ENCODE assay signal across 8 mouse cellular contexts in the genomic region with DNA sequence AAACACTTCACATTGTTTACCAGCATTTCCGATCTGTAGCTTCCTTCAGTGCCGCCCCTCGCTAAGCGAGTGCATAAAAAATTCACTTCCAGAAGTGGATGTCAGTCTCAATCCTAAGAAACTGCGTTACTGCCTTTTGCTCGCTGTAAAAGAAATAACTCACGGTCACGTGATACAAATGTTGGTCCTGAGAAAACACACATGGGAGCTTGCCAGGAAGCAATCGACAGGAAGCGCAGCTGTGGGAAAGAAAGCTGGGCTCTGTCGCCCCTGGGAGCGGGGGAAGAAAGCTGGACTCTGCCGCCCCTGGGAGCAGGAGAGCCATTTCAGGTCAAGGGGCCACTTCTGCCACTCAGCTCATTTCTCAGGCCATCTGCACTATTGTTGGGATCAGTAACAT. TPM values are rescaled to one million over a fixed set of nuclear protein-coding genes. Genes with fewer than 3 reads are reported as not detected.
A peak's percentile ranks its signal among the peaks of the same experiment; 100 is the strongest.
DNase-seq lines count a peak whose midpoint lies in the region; ATAC-seq and TF ChIP-seq lines count a peak whose summit lies in the region.

No protein-coding gene starts in this region.

- peaks cover 16% of the 10 kb centered on the region for H3K27me3 ChIP-seq in forebrain, embryonic 12.5 days
- H3K27me3 ChIP-seq in forebrain, embryonic 11.5 days (ENCODE audit: control insufficient read depth, insufficient read depth, low read length), result peaks cover 4% of the 10 kb centered on the region; the same call in 1 of the 2 replicates
- no peaks in the 10 kb centered on the region; the same call in 1 of the 2 replicates for H3K27me3 ChIP-seq in forebrain, embryonic 15.5 days
- H3K27me3 ChIP-seq in hindbrain, embryonic 10.5 days (ENCODE audit: insufficient read depth, poor library complexity, severe bottlenecking), result peaks cover 14% of the 10 kb centered on the region; the same call in 1 of the 2 replicates
- no peaks in the 10 kb centered on the region for H3K27me3 ChIP-seq in limb, embryonic 13.5 days
- H3K27me3 ChIP-seq in midbrain, postnatal 0 days (ENCODE audit: insufficient read depth, low read length), result no peaks in the 10 kb centered on the region

- 49% methylated on average over 13 of the region's 13 CpGs for WGBS in forebrain, embryonic 12.5 days
- WGBS in forebrain, embryonic 11.5 days, result 57% methylated on average over 13 of the region's 13 CpGs
- WGBS in forebrain, embryonic 15.5 days, result 24% methylated on average over 13 of the region's 13 CpGs
- 47% methylated on average over 13 of the region's 13 CpGs for WGBS in hindbrain, embryonic 10.5 days
- 35% methylated on average over 13 of the region's 13 CpGs for WGBS in limb, embryonic 13.5 days
- whole genome bisulfite sequencing in midbrain, postnatal 0 days, result 43% methylated on average over 13 of the region's 13 CpGs

- no peaks in the 10 kb centered on the region for H3K36me3 ChIP-seq in forebrain, embryonic 12.5 days (replicated peaks)
- no peaks in the 10 kb centered on the region for H3K36me3 ChIP-seq in forebrain, embryonic 11.5 days (ENCODE audit: control insufficient read depth, insufficient read depth, low read length)
- no peaks in the 10 kb centered on the region for H3K36me3 ChIP-seq in forebrain, embryonic 15.5 days
- no peaks in the 10 kb centered on the region for H3K36me3 ChIP-seq in hindbrain, embryonic 10.5 days
- H3K36me3 ChIP-seq in limb, embryonic 13.5 days, result no peaks in the 10 kb centered on the region
- no peaks in the 10 kb centered on the region for H3K36me3 ChIP-seq in midbrain, postnatal 0 days (ENCODE audit: insufficient read depth, low read length)

- DNase-seq in forebrain, embryonic 11.5 days (ENCODE audit: low spot score), result no peak
- DNase-seq in hindbrain, embryonic 10.5 days (ENCODE audit: low spot score), result peak; percentile 48
- peak; percentile 67 for DNase-seq in midbrain, postnatal 0 days (ENCODE audit: low spot score)
- no peak for DNase-seq in spleen, adult 12 weeks (ENCODE audit: low spot score)
- no peak for DNase-seq in testis, postnatal 10 days (ENCODE audit: low spot score)

- no peaks in the 10 kb centered on the region for H3K9me3 ChIP-seq in forebrain, embryonic 12.5 days
- H3K9me3 ChIP-seq in forebrain, embryonic 11.5 days (ENCODE audit: control insufficient read depth, low read length), result no peaks in the 10 kb centered on the region
- no peaks in the 10 kb centered on the region for H3K9me3 ChIP-seq in forebrain, embryonic 15.5 days
- H3K9me3 ChIP-seq in hindbrain, embryonic 10.5 days, result 0 out of 2 replicates have a peak, but pooled peaks cover under 1% of the 10 kb centered on the region
- H3K9me3 ChIP-seq in limb, embryonic 13.5 days, result peaks cover 4% of the 10 kb centered on the region; the same call in 1 of the 2 replicates
- 0 out of 2 replicates have a peak, but pooled peaks cover 3% of the 10 kb centered on the region for H3K9me3 ChIP-seq in midbrain, postnatal 0 days (ENCODE audit: low read length)

- H3K27ac ChIP-seq in forebrain, embryonic 12.5 days, result 0 out of 2 replicates have a peak overlapping the region, but pooled peaks have one; percentile 42
- no peak overlapping the region for H3K27ac ChIP-seq in forebrain, embryonic 11.5 days (ENCODE audit: low read depth, low read length)
- H3K27ac ChIP-seq in forebrain, embryonic 15.5 days (replicated peaks), result peak overlapping the region; percentile 99
- H3K27ac ChIP-seq in hindbrain, embryonic 10.5 days, result peak overlapping the region; percentile 87
- H3K27ac ChIP-seq in limb, embryonic 13.5 days, result 0 out of 2 replicates have a peak overlapping the region, but pooled peaks have one; percentile 10
- peak overlapping the region; percentile 99; the same call in 1 of the 2 replicates for H3K27ac ChIP-seq in midbrain, postnatal 0 days (ENCODE audit: low read depth, low read length)

- peaks cover 25% of the 10 kb centered on the region for H3K4me1 ChIP-seq in forebrain, embryonic 12.5 days
- H3K4me1 ChIP-seq in forebrain, embryonic 11.5 days (replicated peaks; ENCODE audit: control insufficient read depth, insufficient read depth, low read length), result peaks cover 5% of the 10 kb centered on the region
- H3K4me1 ChIP-seq in forebrain, embryonic 15.5 days, result peaks cover 35% of the 10 kb centered on the region
- peaks cover 46% of the 10 kb centered on the region for H3K4me1 ChIP-seq in hindbrain, embryonic 10.5 days (replicated peaks)
- peaks cover 43% of the 10 kb centered on the region for H3K4me1 ChIP-seq in limb, embryonic 13.5 days
- H3K4me1 ChIP-seq in midbrain, postnatal 0 days (ENCODE audit: insufficient read depth, low read length), result peaks cover 5% of the 10 kb centered on the region

- peak overlapping the region; percentile 10 for H3K4me2 ChIP-seq in forebrain, embryonic 12.5 days
- no peak overlapping the region for H3K4me2 ChIP-seq in forebrain, embryonic 11.5 days (ENCODE audit: low read depth, low read length, severe bottlenecking)
- peak overlapping the region; percentile 69 for H3K4me2 ChIP-seq in forebrain, embryonic 15.5 days (replicated peaks)
- peak overlapping the region; percentile 43 for H3K4me2 ChIP-seq in limb, embryonic 13.5 days (replicated peaks)
- peak overlapping the region; percentile 63; the same call in 1 of the 2 replicates for H3K4me2 ChIP-seq in midbrain, postnatal 0 days (ENCODE audit: low read depth, low read length, poor library complexity, severe bottlenecking)

- TF ChIP-seq CTCF in midbrain, postnatal 0 days (IDR thresholded peaks at IDR 0.05), result no peak

- no peak for ATAC-seq in forebrain, embryonic 12.5 days (ENCODE audit: low FRiP score)
- ATAC-seq in forebrain, embryonic 11.5 days (replicated peaks; ENCODE audit: low FRiP score), result no peak
- ATAC-seq in forebrain, embryonic 15.5 days (replicated peaks), result no peak
- no peak for ATAC-seq in limb, embryonic 13.5 days (ENCODE audit: low FRiP score, low read depth)
- ATAC-seq in midbrain, postnatal 0 days (ENCODE audit: low FRiP score), result no peak

- H3K4me3 ChIP-seq in forebrain, embryonic 12.5 days (replicated peaks), result no peak overlapping the region
- H3K4me3 ChIP-seq in forebrain, embryonic 11.5 days (ENCODE audit: low read depth, low read length), result no peak overlapping the region
- 0 out of 2 replicates have a peak overlapping the region, but pooled peaks have one; percentile 8 for H3K4me3 ChIP-seq in forebrain, embryonic 15.5 days
- H3K4me3 ChIP-seq in hindbrain, embryonic 10.5 days, result peak overlapping the region; percentile 16; the same call in 1 of the 2 replicates
- no peak overlapping the region for H3K4me3 ChIP-seq in limb, embryonic 13.5 days
- no peak overlapping the region for H3K4me3 ChIP-seq in midbrain, postnatal 0 days (ENCODE audit: low read depth, low read length)

- no peak overlapping the region for H3K9ac ChIP-seq in forebrain, embryonic 12.5 days
- no peak overlapping the region for H3K9ac ChIP-seq in forebrain, embryonic 11.5 days (ENCODE audit: low read length)
- H3K9ac ChIP-seq in forebrain, embryonic 15.5 days (replicated peaks), result peak overlapping the region; percentile 28; the same call in 1 of the 2 replicates
- H3K9ac ChIP-seq in limb, embryonic 13.5 days, result no peak overlapping the region
- H3K9ac ChIP-seq in midbrain, postnatal 0 days (replicated peaks; ENCODE audit: low read length, poor library complexity, severe bottlenecking), result no peak overlapping the region

RNA-seq across cellular contexts. Expression of a gene that starts 9.5 kb away (rescaled TPM):
- 0.19 and 0.32 TPM in 2 replicates for polyA plus RNA-seq in forebrain, embryonic 12.5 days (2016; fragmentation: Nextera tagmentation; extraction: Ambion mirVana)
- polyA plus RNA-seq in forebrain, embryonic 11.5 days (2014; fragmentation: Nextera tagmentation; extraction: Ambion mirVana), result 0.27 and 0.31 TPM in 2 replicates
- polyA plus RNA-seq in forebrain, embryonic 15.5 days (2015; fragmentation: Nextera tagmentation; extraction: Ambion mirVana), result 0.13 and 0.52 TPM in 2 replicates
- 0.24 and 0.50 TPM in 2 replicates for polyA plus RNA-seq in hindbrain, embryonic 10.5 days (2016; fragmentation: Nextera tagmentation; extraction: Ambion mirVana)
- 0.45 and 0.64 TPM in 2 replicates for polyA plus RNA-seq in limb, embryonic 13.5 days (2015; fragmentation: Nextera tagmentation; extraction: Ambion mirVana)
- total RNA-seq in midbrain, postnatal 0 days (2014; rRNA removed), result 0.38 and 0.93 TPM in 2 replicates
- polyA plus RNA-seq in midbrain, postnatal 0 days (2015; fragmentation: Nextera tagmentation; extraction: Ambion mirVana), result 0.32 and 0.37 TPM in 2 replicates

RNA-seq across cellular contexts. Expression of a gene that starts 39.3 kb away (rescaled TPM):
- polyA plus RNA-seq in forebrain, embryonic 12.5 days (2016; fragmentation: Nextera tagmentation; extraction: Ambion mirVana), result 19.2 and 19.7 TPM in 2 replicates
- polyA plus RNA-seq in forebrain, embryonic 11.5 days (2014; fragmentation: Nextera tagmentation; extraction: Ambion mirVana), result 23.2 and 25.4 TPM in 2 replicates
- 10.2 and 11.1 TPM in 2 replicates for polyA plus RNA-seq in forebrain, embryonic 15.5 days (2015; fragmentation: Nextera tagmentation; extraction: Ambion mirVana)
- 22.0 and 27.1 TPM in 2 replicates for polyA plus RNA-seq in hindbrain, embryonic 10.5 days (2016; fragmentation: Nextera tagmentation; extraction: Ambion mirVana)
- 17.3 and 18.8 TPM in 2 replicates for polyA plus RNA-seq in limb, embryonic 13.5 days (2015; fragmentation: Nextera tagmentation; extraction: Ambion mirVana)
- 7.6 and 8.6 TPM in 2 replicates for total RNA-seq in midbrain, postnatal 0 days (2014; rRNA removed)
- 2.4 and 3.6 TPM in 2 replicates for polyA plus RNA-seq in midbrain, postnatal 0 days (2015; fragmentation: Nextera tagmentation; extraction: Ambion mirVana)

RNA-seq across cellular contexts. Expression of a gene that starts 39.4 kb away (rescaled TPM):
- polyA plus RNA-seq in forebrain, embryonic 12.5 days (2016; fragmentation: Nextera tagmentation; extraction: Ambion mirVana), result 18.7 and 20.4 TPM in 2 replicates
- 12.5 and 13.3 TPM in 2 replicates for polyA plus RNA-seq in forebrain, embryonic 11.5 days (2014; fragmentation: Nextera tagmentation; extraction: Ambion mirVana)
- polyA plus RNA-seq in forebrain, embryonic 15.5 days (2015; fragmentation: Nextera tagmentation; extraction: Ambion mirVana), result 26.0 and 29.4 TPM in 2 replicates
- polyA plus RNA-seq in hindbrain, embryonic 10.5 days (2016; fragmentation: Nextera tagmentation; extraction: Ambion mirVana), result 12.6 and 18.0 TPM in 2 replicates
- polyA plus RNA-seq in limb, embryonic 13.5 days (2015; fragmentation: Nextera tagmentation; extraction: Ambion mirVana), result 13.5 and 14.7 TPM in 2 replicates
- total RNA-seq in midbrain, postnatal 0 days (2014; rRNA removed), result 15.3 and 33.0 TPM in 2 replicates
- 44.4 and 44.6 TPM in 2 replicates for polyA plus RNA-seq in midbrain, postnatal 0 days (2015; fragmentation: Nextera tagmentation; extraction: Ambion mirVana)

Comparison
In these comparisons a context has a peak if more than half of its experiments do, and no peak if none do; other contexts are left out.
1. H3K4me3 ChIP-seq: peak in forebrain, embryonic 15.5 days (single experiment) and hindbrain, embryonic 10.5 days (single experiment); none in forebrain, embryonic 12.5 days (single experiment), forebrain, embryonic 11.5 days (single experiment), limb, embryonic 13.5 days (single experiment) and midbrain, postnatal 0 days (single experiment).
2. DNase-seq: peak in hindbrain, embryonic 10.5 days (single experiment) and midbrain, postnatal 0 days (single experiment); none in forebrain, embryonic 11.5 days (single experiment), spleen, adult 12 weeks (single experiment) and testis, postnatal 10 days (single experiment).